In the genomic region with DNA sequence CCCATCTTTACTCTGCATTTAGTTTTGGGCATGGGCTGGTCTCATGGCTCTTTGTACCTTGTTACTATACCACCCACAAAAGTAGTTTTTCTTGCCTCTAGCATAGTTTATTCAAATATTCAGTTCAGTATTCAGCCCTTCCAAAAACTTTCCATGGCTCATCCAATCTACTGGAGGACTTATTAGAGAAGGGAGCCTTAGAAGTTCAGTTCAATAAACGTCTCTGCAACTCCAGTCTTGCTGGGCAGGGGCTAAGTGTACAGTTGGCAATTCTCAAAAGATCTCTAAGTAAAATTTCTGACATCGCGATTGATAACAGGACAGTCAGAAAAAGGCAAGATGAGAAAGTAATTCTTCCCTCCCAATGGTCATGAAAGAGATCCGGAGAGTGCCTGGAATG, we compare ENCODE assay signal across 8 mouse cellular contexts. TPM values are rescaled to one million over a fixed set of nuclear protein-coding genes. Genes with fewer than 3 reads are reported as not detected.
A peak's percentile ranks its signal among the peaks of the same experiment; 100 is the strongest.
DNase-seq lines count a peak whose midpoint lies in the region; ATAC-seq and TF ChIP-seq lines count a peak whose summit lies in the region.

No protein-coding gene starts in this region.

- H3K27me3 ChIP-seq in heart, embryonic 12.5 days (replicated peaks) = peaks cover 24% of the 10 kb centered on the region
- H3K27me3 ChIP-seq in heart, postnatal 0 days (ENCODE audit: control insufficient read depth, insufficient read depth, low read length) = peaks cover 12% of the 10 kb centered on the region; the same call in 1 of the 2 replicates
- peaks cover 57% of the 10 kb centered on the region for H3K27me3 ChIP-seq in liver, embryonic 16.5 days (ENCODE audit: control insufficient read depth, insufficient read depth, low read depth, low read length)

- ATAC-seq in heart, embryonic 12.5 days (ENCODE audit: insufficient number of reproducible peaks, low FRiP score) = no peak
- ATAC-seq in heart, postnatal 0 days (ENCODE audit: insufficient read depth, low read depth) = no peak
- no peak for ATAC-seq in liver, embryonic 16.5 days (ENCODE audit: low read depth)

- H3K9me3 ChIP-seq in heart, embryonic 12.5 days (replicated peaks) = no peaks in the 10 kb centered on the region
- H3K9me3 ChIP-seq in heart, postnatal 0 days (replicated peaks; ENCODE audit: control insufficient read depth, low read length) = no peaks in the 10 kb centered on the region
- H3K9me3 ChIP-seq in liver, embryonic 16.5 days (replicated peaks; ENCODE audit: control insufficient read depth, low read length) = no peaks in the 10 kb centered on the region

- no peak overlapping the region for H3K27ac ChIP-seq in heart, embryonic 12.5 days (ENCODE audit: poor library complexity, severe bottlenecking)
- H3K27ac ChIP-seq in bone marrow macrophage, adult 2 months (ENCODE audit: insufficient read depth, low read depth, low read length) = no peak overlapping the region
- H3K27ac ChIP-seq in heart, postnatal 0 days (ENCODE audit: low read depth) = no peak overlapping the region
- H3K27ac ChIP-seq in liver, embryonic 16.5 days (ENCODE audit: low read length) = no peak overlapping the region

- peaks cover 7% of the 10 kb centered on the region for H3K36me3 ChIP-seq in heart, embryonic 12.5 days
- H3K36me3 ChIP-seq in heart, postnatal 0 days (replicated peaks; ENCODE audit: control insufficient read depth, insufficient read depth, low read length) = peaks cover 10% of the 10 kb centered on the region
- H3K36me3 ChIP-seq in liver, embryonic 16.5 days (ENCODE audit: control insufficient read depth, insufficient read depth) = no peaks in the 10 kb centered on the region

- intact Hi-C loops in heart, postnatal 25 days (cut with DNase I) = no loop called here
- intact Hi-C loops in gastrocnemius, postnatal 36 days (cut with DNase I) = no loop called here

- no peak for TF ChIP-seq CTCF in bone marrow macrophage, adult 2 months (IDR thresholded peaks at IDR 0.05; ENCODE audit: low read depth, low read length)
- TF ChIP-seq CTCF in heart, postnatal 0 days (IDR thresholded peaks at IDR 0.05; ENCODE audit: low read depth) = no peak

- WGBS in heart, embryonic 12.5 days = 2% methylated on average over 4 of the region's 4 CpGs
- WGBS in heart, postnatal 0 days = 2% methylated on average over 4 of the region's 4 CpGs
- WGBS in liver, embryonic 16.5 days (ENCODE audit: insufficient replicate concordance) = 0% methylated on average over 4 of the region's 4 CpGs

- H3K4me1 ChIP-seq in heart, embryonic 12.5 days (replicated peaks) = peaks cover 18% of the 10 kb centered on the region
- H3K4me1 ChIP-seq in bone marrow macrophage, adult 2 months (ENCODE audit: control insufficient read depth, insufficient read depth, low read length) = peaks cover 3% of the 10 kb centered on the region; the same call in 1 of the 2 replicates
- H3K4me1 ChIP-seq in heart, postnatal 0 days (ENCODE audit: control insufficient read depth, insufficient read depth) = peaks cover 24% of the 10 kb centered on the region
- H3K4me1 ChIP-seq in liver, embryonic 16.5 days (ENCODE audit: control insufficient read depth, low read depth, low read length) = peaks cover 8% of the 10 kb centered on the region

- TF ChIP-seq POLR2A in bone marrow macrophage, adult 2 months (IDR thresholded peaks at IDR 0.05; ENCODE audit: borderline replicate concordance, low read depth, low read length) = no peak

- H3K4me2 ChIP-seq in heart, embryonic 12.5 days = peak overlapping the region; percentile 81
- H3K4me2 ChIP-seq in heart, postnatal 0 days (ENCODE audit: low read depth, low read length) = peak overlapping the region; percentile 84
- H3K4me2 ChIP-seq in liver, embryonic 16.5 days (ENCODE audit: low read depth, low read length) = peak overlapping the region; percentile 37

- H3K9ac ChIP-seq in heart, embryonic 12.5 days = 0 out of 2 replicates have a peak overlapping the region, but pooled peaks have one; percentile 53
- H3K9ac ChIP-seq in heart, postnatal 0 days (replicated peaks; ENCODE audit: low read depth, low read length) = no peak overlapping the region
- H3K9ac ChIP-seq in liver, embryonic 16.5 days (ENCODE audit: low read depth, low read length) = no peak overlapping the region

- TF ChIP-seq EP300 in heart, postnatal 0 days (IDR thresholded peaks at IDR 0.05; ENCODE audit: low read depth) = no peak

- no peak for DNase-seq in heart, postnatal 25 days (ENCODE audit: low spot score)
- DNase-seq in heart, postnatal 0 days (ENCODE audit: low spot score) = no peak
- no peak for DNase-seq in right cerebral cortex, postnatal 4 days
- DNase-seq in gastrocnemius, postnatal 36 days = no peak
- DNase-seq in ovary, postnatal 36 days (ENCODE audit: low spot score) = no peak

- H3K4me3 ChIP-seq in heart, embryonic 12.5 days = peak overlapping the region; percentile 45
- H3K4me3 ChIP-seq in bone marrow macrophage, adult 2 months (ENCODE audit: insufficient read depth, low read length) = peak overlapping the region; percentile 54
- H3K4me3 ChIP-seq in heart, postnatal 0 days (ENCODE audit: low read depth, low read length) = peak overlapping the region; percentile 49
- peak overlapping the region; percentile 36; the same call in 1 of the 2 replicates for H3K4me3 ChIP-seq in liver, embryonic 16.5 days (ENCODE audit: low read depth, low read length)

RNA-seq across cellular contexts. Expression of a gene that starts 3.7 kb away (rescaled TPM):
- polyA plus RNA-seq in heart, embryonic 12.5 days (2016; fragmentation: Nextera tagmentation; extraction: Ambion mirVana) = 15.6 and 17.9 TPM in 2 replicates
- total RNA-seq in heart, postnatal 25 days (2021) = 10 to 100 TPM; 65.2 to 72.8 TPM
- polyA plus RNA-seq in bone marrow macrophage, adult 2 months (2012; ENCODE audit: insufficient read depth, insufficient read length, missing spikeins) = 22.4 and 24.6 TPM in 2 replicates
- total RNA-seq in heart, postnatal 0 days (2014; rRNA removed; ENCODE audit: low replicate concordance) = 46.6 and 50.7 TPM in 2 replicates
- 14.7 and 15.8 TPM in 2 replicates for polyA plus RNA-seq in heart, postnatal 0 days (2015; fragmentation: Nextera tagmentation; extraction: Ambion mirVana)
- polyA plus RNA-seq in liver, embryonic 16.5 days (2015; fragmentation: Nextera tagmentation; extraction: Ambion mirVana) = 3.4 and 4.1 TPM in 2 replicates
- 10 to 100 TPM; 37.2 to 37.6 TPM for total RNA-seq in gastrocnemius, postnatal 36 days (2021)

RNA-seq across cellular contexts. Expression of a gene that starts 8.3 kb away (rescaled TPM):
- 144 and 153 TPM in 2 replicates for polyA plus RNA-seq in heart, embryonic 12.5 days (2016; fragmentation: Nextera tagmentation; extraction: Ambion mirVana)
- 100 to 1,000 TPM; 100 to 105 TPM for total RNA-seq in heart, postnatal 25 days (2021)
- 140 and 147 TPM in 2 replicates for polyA plus RNA-seq in bone marrow macrophage, adult 2 months (2012; ENCODE audit: insufficient read depth, insufficient read length, missing spikeins)
- 201 and 342 TPM in 2 replicates for total RNA-seq in heart, postnatal 0 days (2014; rRNA removed; ENCODE audit: low replicate concordance)
- 278 and 291 TPM in 2 replicates for polyA plus RNA-seq in heart, postnatal 0 days (2015; fragmentation: Nextera tagmentation; extraction: Ambion mirVana)
- 80.2 and 90.3 TPM in 2 replicates for polyA plus RNA-seq in liver, embryonic 16.5 days (2015; fragmentation: Nextera tagmentation; extraction: Ambion mirVana)
- 10 to 100 TPM; 85.1 to 91.1 TPM for total RNA-seq in gastrocnemius, postnatal 36 days (2021)

RNA-seq across cellular contexts. Expression of a gene that starts 13.3 kb away (rescaled TPM):
- 0.14 TPM in 1 of 2 replicates, not detected in the other for polyA plus RNA-seq in heart, embryonic 12.5 days (2016; fragmentation: Nextera tagmentation; extraction: Ambion mirVana)
- total RNA-seq in heart, postnatal 25 days (2021) = under 1 TPM; 0.36 to 0.42 TPM
- polyA plus RNA-seq in bone marrow macrophage, adult 2 months (2012; ENCODE audit: insufficient read depth, insufficient read length, missing spikeins) = not detected in 2 replicates
- not detected in 2 replicates for total RNA-seq in heart, postnatal 0 days (2014; rRNA removed; ENCODE audit: low replicate concordance)
- 0.10 and 0.14 TPM in 2 replicates for polyA plus RNA-seq in heart, postnatal 0 days (2015; fragmentation: Nextera tagmentation; extraction: Ambion mirVana)
- not detected in 2 replicates for polyA plus RNA-seq in liver, embryonic 16.5 days (2015; fragmentation: Nextera tagmentation; extraction: Ambion mirVana)
- under 1 TPM; 0.77 to 0.84 TPM for total RNA-seq in gastrocnemius, postnatal 36 days (2021)
